ENCODE assay signal across 16 mouse cellular contexts in the genomic region with DNA sequence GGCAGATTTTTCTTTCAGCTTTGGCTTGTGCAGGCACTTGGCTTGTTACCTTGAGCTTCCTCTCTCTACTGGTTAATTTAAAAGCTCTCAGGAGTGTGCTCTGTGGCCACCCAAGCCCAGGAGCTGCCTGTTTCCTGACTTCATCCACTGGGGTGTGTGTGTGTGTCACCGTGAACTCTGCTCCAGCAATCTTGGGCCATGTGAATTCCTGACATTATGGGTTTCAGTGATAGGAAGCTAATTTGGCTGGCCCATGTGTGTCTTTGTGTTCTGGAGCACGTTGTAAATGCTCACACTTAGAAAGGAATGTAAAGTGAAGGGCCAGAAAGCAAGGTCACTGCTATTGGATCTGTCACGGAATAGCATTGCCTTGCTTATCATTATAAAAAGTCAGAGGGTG.
DNase-seq lines count a peak whose midpoint lies in the region; ATAC-seq and TF ChIP-seq lines count a peak whose summit lies in the region.
"Had no signal": no experiment of that assay in that cellular context is flagged by ENCODE, and none has a peak within 500 bp of the region (broad histone marks: within the 10 kb centered on the region; RNA-seq: fewer than 3 reads in every experiment).

No protein-coding gene starts in this region.

- no peaks in the 10 kb centered on the region for H3K27me3 ChIP-seq in forebrain, embryonic 16.5 days (replicated peaks; ENCODE audit: control insufficient read depth, insufficient read depth, low read length)
- H3K27me3 ChIP-seq: embryonic facial prominence, embryonic 15.5 days; forebrain, embryonic 13.5 days; hindbrain, embryonic 15.5 days had no signal

- H3K4me2 ChIP-seq in forebrain, embryonic 16.5 days (ENCODE audit: low read length), result no peak overlapping the region
- H3K4me2 ChIP-seq: embryonic facial prominence, embryonic 15.5 days; forebrain, embryonic 13.5 days; hindbrain, embryonic 15.5 days; limb, embryonic 13.5 days; lung, embryonic 14.5 days had no signal

- 69% methylated on average over 3 of the region's 3 CpGs for WGBS in forebrain, embryonic 16.5 days

- no peaks in the 10 kb centered on the region for H3K9me3 ChIP-seq in forebrain, embryonic 16.5 days (ENCODE audit: control insufficient read depth, low read length)
- H3K9me3 ChIP-seq: embryonic facial prominence, embryonic 15.5 days; forebrain, embryonic 13.5 days; hindbrain, embryonic 15.5 days; limb, embryonic 13.5 days; midbrain, embryonic 10.5 days had no signal

- peak overlapping the region; percentile 65 for H3K27ac ChIP-seq in gastrocnemius, adult 2 months
- H3K27ac ChIP-seq in layer of hippocampus, adult 2 months, result no peak overlapping the region
- no peak overlapping the region for H3K27ac ChIP-seq in forebrain, embryonic 16.5 days (ENCODE audit: low read length)
- H3K27ac ChIP-seq: embryonic facial prominence, embryonic 15.5 days; forebrain, embryonic 13.5 days; hindbrain, embryonic 15.5 days; limb, embryonic 13.5 days; midbrain, embryonic 10.5 days had no signal

- no peaks in the 10 kb centered on the region for H3K4me1 ChIP-seq in forebrain, embryonic 16.5 days (replicated peaks; ENCODE audit: control insufficient read depth, insufficient read depth, low read length)
- H3K4me1 ChIP-seq: forebrain, embryonic 13.5 days; hindbrain, embryonic 15.5 days; midbrain, embryonic 10.5 days had no signal

- no peak for DNase-seq in gastrocnemius, adult 2 months
- no peak for DNase-seq in gastrocnemius, postnatal 10 days
- peak; percentile 78 for DNase-seq in heart, adult 8-10 months (ENCODE audit: low spot score)
- peak; percentile 49 for DNase-seq in heart, postnatal 25 days (ENCODE audit: low spot score)
- DNase-seq in kidney, postnatal 14 days, result peak; percentile 41
- no peak for DNase-seq in layer of hippocampus, adult 2 months (ENCODE audit: low spot score in 2 of 2)
- DNase-seq in testis, postnatal 14 days (ENCODE audit: low spot score), result no peak
- DNase-seq: adrenal gland, postnatal 10 days; gastrocnemius, postnatal 25 days; lung, embryonic 14.5 days had no signal

- H3K9ac ChIP-seq in forebrain, embryonic 16.5 days (replicated peaks; ENCODE audit: low read depth, low read length), result no peak overlapping the region
- H3K9ac ChIP-seq: embryonic facial prominence, embryonic 15.5 days; forebrain, embryonic 13.5 days; hindbrain, embryonic 15.5 days; limb, embryonic 13.5 days; lung, embryonic 14.5 days had no signal

- no peaks in the 10 kb centered on the region for H3K36me3 ChIP-seq in forebrain, embryonic 16.5 days (ENCODE audit: control insufficient read depth, insufficient read depth)
- H3K36me3 ChIP-seq: embryonic facial prominence, embryonic 15.5 days; hindbrain, embryonic 15.5 days; limb, embryonic 13.5 days; midbrain, embryonic 10.5 days had no signal

- no peak overlapping the region for H3K4me3 ChIP-seq in gastrocnemius, adult 2 months
- no peak overlapping the region for H3K4me3 ChIP-seq in layer of hippocampus, adult 2 months
- H3K4me3 ChIP-seq in forebrain, embryonic 16.5 days (replicated peaks; ENCODE audit: low read length), result no peak overlapping the region
- H3K4me3 ChIP-seq: embryonic facial prominence, embryonic 15.5 days; forebrain, embryonic 13.5 days; hindbrain, embryonic 15.5 days; limb, embryonic 13.5 days; midbrain, embryonic 10.5 days had no signal

- intact Hi-C loops in gastrocnemius, adult 2 months (cut with DNase I), result loop anchor here (10.0 kb wide), 1 partner anchor 88 kb away; no protein-coding TSS in a partner anchor
- intact Hi-C loops in heart, postnatal 25 days (cut with DNase I), result loop anchor here (5.0 to 10.0 kb wide), 3 partner anchors 39 to 91 kb away; no protein-coding TSS in a partner anchor

- no peak for TF ChIP-seq CTCF in gastrocnemius, adult 2 months (IDR thresholded peaks at IDR 0.05)
- TF ChIP-seq CTCF in layer of hippocampus, adult 2 months (conservative IDR thresholded peaks at IDR 0.05), result no peak

- ATAC-seq in forebrain, embryonic 16.5 days, result no peak
- ATAC-seq: forebrain, embryonic 13.5 days had no signal

Comparison
In these comparisons a context has a peak if more than half of its experiments do, and no peak if none do; other contexts are left out.
1. DNase-seq: peak in heart, adult 8-10 months (single experiment), heart, postnatal 25 days (single experiment) and kidney, postnatal 14 days (single experiment); none in gastrocnemius, adult 2 months (single experiment), gastrocnemius, postnatal 10 days (single experiment), layer of hippocampus, adult 2 months (0 of 2) and testis, postnatal 14 days (single experiment).